Mouse (Mus musculus) embryonic facial prominence, embryonic 10.5 days (tissue): ENCODE results near the gene Gldn. TPM values are rescaled to one million over a fixed set of nuclear protein-coding genes. Genes with fewer than 3 reads are reported as not detected.

ENCODE experiments used
- DNase-seq: peaks from one replicate; pipeline ENCODE4 v3.0.0-alpha.2; 2017; ENCODE audit warnings: low spot score
- H3K27ac ChIP-seq: fragments of 300-500 bp; sonication (generic); replicated peaks from 2 replicates; pipeline ENCODE4 v1.5.1; 2016; ENCODE audit warnings: mild to moderate bottlenecking
- H3K27me3 ChIP-seq: fragments of 300-500 bp; sonication (generic); replicated peaks from 2 replicates; pipeline ENCODE4 v1.6.1; 2016; ENCODE audit warnings: low read depth, mild to moderate bottlenecking; ENCODE audit not compliant: poor library complexity, severe bottlenecking
- H3K36me3 ChIP-seq: fragments of 300-500 bp; sonication (generic); replicated peaks from 2 replicates; pipeline ENCODE4 v1.6.1; 2016; ENCODE audit warnings: mild to moderate bottlenecking, moderate library complexity
- H3K4me1 ChIP-seq: fragments of 300-500 bp; sonication (generic); 2 replicates; pipeline ENCODE4 v1.6.1; 2016
- H3K4me3 ChIP-seq: fragments of 300-500 bp; sonication (generic); 2 replicates; pipeline ENCODE4 v1.5.1; 2016; ENCODE audit warnings: mild to moderate bottlenecking, moderate library complexity
- H3K9me3 ChIP-seq: fragments of 300-500 bp; sonication (generic); 2 replicates; pipeline ENCODE4 v1.6.1; 2016; ENCODE audit warnings: mild to moderate bottlenecking
- WGBS: fragments of 180-500 bp; shearing (Covaris S2); methylation state at CpG from one replicate; pipeline ENCODE4 v1.1.7; 2016; 5-methylcytosine and 5-hydroxymethylcytosine counted together
- polyA plus RNA-seq: library from polyadenylated mRNA; unstranded; fragments of >200 nt; fragmentation: Nextera tagmentation; extraction: Ambion mirVana; gene quantifications from 2 replicates; pipeline ENCODE4 v1.2.1, GENCODE M21; 2016

Gene Gldn
- polyA plus RNA-seq = 0.28 and 0.34 TPM in 2 replicates

DNA sequence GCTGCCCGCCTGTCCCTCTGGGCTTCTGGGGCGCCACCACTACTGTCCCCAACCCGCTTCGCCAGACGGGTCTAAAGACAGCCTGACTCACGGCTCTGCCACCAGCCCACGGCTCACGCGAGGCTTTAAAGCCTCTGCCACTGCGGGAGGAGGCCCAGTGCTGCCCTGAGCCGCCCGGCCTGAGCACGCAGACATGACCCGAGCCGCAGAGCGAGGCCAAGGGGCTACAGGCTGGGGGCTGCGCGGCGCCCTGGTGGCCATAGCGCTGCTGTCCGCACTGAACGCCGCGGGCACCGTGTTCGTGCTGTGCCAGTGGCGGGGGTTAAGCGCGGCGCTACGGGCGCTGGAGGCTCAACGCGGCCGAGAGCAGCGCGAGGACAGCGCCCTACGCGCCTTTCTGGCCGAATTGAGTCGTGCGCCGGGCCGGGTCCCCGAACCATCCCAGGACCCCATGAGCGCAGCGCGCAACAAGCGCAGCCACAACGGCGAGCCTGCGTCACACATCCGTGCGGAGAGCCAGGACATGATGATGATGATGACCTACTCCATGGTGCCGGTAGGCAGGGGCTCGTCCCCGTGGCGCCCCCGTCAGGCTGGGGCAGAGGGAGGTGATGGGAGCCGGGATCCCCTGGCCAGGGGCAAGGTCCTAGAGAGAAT lies at the start of gene Gldn:
Gene Gldn (plus strand): TSS at position 156 of the 657 bp plus-strand sequence.
- DNase-seq = peak; percentile 67
- Histone ChIP-seq H3K36me3 (no peaks in the 10 kb centered on the region), H3K9me3 (no peaks in the 10 kb centered on the region), H3K27ac (peak within 1 kb of the TSS; percentile 78), H3K27me3 (peaks cover 44% of the 10 kb centered on the region), H3K4me3 (peak within 1 kb of the TSS; percentile 64), H3K4me1 (peaks cover 19% of the 10 kb centered on the region)
- 3% methylated on average over 61 of the region's 61 CpGs for WGBS

- WGBS = 58% methylated on average over 3 of the region's 3 CpGs
- H3K27me3 ChIP-seq = no peaks in the 10 kb centered on the region
- no peaks in the 10 kb centered on the region for H3K36me3 ChIP-seq
- H3K27ac ChIP-seq = no peak overlapping the region
- peaks cover 4% of the 10 kb centered on the region; the same call in 1 of the 2 replicates for H3K4me1 ChIP-seq
- no peak for DNase-seq
- no peaks in the 10 kb centered on the region for H3K9me3 ChIP-seq
- no peak overlapping the region for H3K4me3 ChIP-seq
Measured at GRCm38 (mm10) chr9:54244869-54245665, 41.2 kb upstream of the Gldn start.

DNA sequence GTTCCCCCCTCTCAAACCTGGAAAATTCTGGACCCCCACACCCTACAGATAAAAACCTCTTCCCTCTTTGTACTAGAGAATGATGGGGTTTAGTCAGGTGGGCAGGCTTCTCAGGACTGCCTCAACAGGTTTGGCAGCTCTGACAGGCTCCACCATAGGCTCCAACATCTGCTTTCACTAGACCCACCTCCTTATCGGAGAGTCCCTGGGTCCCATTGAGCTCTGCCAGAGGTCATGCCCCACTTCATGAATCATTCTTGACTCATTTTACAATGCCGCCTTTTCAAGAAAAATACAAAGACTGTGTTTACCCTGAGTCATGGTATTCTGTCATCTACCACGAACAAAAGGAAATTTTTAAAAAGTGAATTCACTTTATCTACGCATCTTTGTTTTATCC lies 21.5 kb upstream of the Gldn start:
- 81% methylated on average over 4 of the region's 4 CpGs for WGBS
- Histone ChIP-seq H3K4me1 (no peaks in the 10 kb centered on the region), H3K27ac (no peak overlapping the region), H3K27me3 (no peaks in the 10 kb centered on the region), H3K4me3 (no peak overlapping the region), H3K9me3 (no peaks in the 10 kb centered on the region), H3K36me3 (no peaks in the 10 kb centered on the region)
- DNase-seq = no peak

DNA sequence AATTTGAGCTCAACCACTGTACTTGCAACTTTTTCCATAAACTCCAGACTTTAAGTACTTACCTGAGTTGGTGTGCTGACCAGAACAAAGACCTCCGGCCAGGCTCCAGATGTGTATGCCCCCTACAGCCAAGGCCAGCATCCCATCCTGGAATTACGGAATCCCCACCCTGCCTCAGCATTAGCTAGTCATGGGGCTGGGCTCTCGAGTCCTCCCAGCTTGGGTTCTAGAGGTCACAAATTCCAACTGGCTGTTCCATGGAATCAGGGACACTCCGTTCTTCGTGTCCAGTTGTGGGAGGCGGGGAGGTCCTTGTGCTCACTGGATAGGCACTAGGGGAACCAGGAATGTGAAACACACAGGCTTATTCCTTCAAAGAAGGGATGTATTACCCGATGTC lies 18.3 kb upstream of the Gldn start, which contains the start of gene Cyp19a1:
Gene Cyp19a1 (minus strand): TSS at position 101 of the 400 bp plus-strand sequence.
- no peak within 1 kb of the TSS for H3K4me3 ChIP-seq
- no peaks in the 10 kb centered on the region for H3K4me1 ChIP-seq
- H3K27me3 ChIP-seq = no peaks in the 10 kb centered on the region
- 89% methylated on average over 7 of the region's 7 CpGs for WGBS
- H3K27ac ChIP-seq = no peak within 1 kb of the TSS
- no peaks in the 10 kb centered on the region for H3K36me3 ChIP-seq
- H3K9me3 ChIP-seq = no peaks in the 10 kb centered on the region
- no peak for DNase-seq

GRCm38 (mm10) chr9:54269987-54270386 lies 16.3 kb upstream of the Gldn start:
- Histone ChIP-seq H3K36me3 (no peaks in the 10 kb centered on the region), H3K4me1 (no peaks in the 10 kb centered on the region), H3K9me3 (no peaks in the 10 kb centered on the region), H3K4me3 (no peak overlapping the region), H3K27me3 (no peaks in the 10 kb centered on the region), H3K27ac (no peak overlapping the region)
- 85% methylated on average over 6 of the region's 6 CpGs for WGBS
- DNase-seq = no peak

GRCm38 (mm10) chr9:54270889-54271288 lies 15.4 kb upstream of the Gldn start:
- Histone ChIP-seq H3K27me3 (no peaks in the 10 kb centered on the region), H3K4me3 (no peak overlapping the region), H3K9me3 (no peaks in the 10 kb centered on the region), H3K36me3 (no peaks in the 10 kb centered on the region), H3K27ac (no peak overlapping the region), H3K4me1 (no peaks in the 10 kb centered on the region)
- peak; percentile 65 for DNase-seq
- WGBS = 46% methylated on average over 5 of the region's 5 CpGs

DNA sequence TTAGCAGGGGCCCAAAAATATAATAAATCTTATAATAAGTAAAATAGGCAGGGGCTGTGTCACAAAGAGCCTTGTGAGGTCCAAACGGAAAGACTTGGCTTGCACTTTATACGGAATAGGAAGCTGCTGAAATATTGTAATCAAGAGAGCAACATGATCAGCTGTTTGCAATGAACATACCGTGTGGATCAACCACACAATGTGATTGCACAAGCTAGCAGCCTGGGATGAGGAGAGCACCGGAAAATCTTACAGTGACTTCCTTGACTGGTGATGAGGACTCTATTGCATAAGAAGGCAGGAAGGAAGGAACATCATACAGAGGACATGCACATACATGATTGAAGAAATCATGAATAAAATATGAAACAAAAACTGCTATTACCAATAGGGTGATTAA lies 11.0 kb upstream of the Gldn start:
- no peaks in the 10 kb centered on the region for H3K36me3 ChIP-seq
- H3K4me3 ChIP-seq = no peak overlapping the region
- H3K4me1 ChIP-seq = no peaks in the 10 kb centered on the region
- no peak for DNase-seq
- no peaks in the 10 kb centered on the region for H3K9me3 ChIP-seq
- WGBS = 91% methylated on average over 4 of the region's 4 CpGs
- H3K27ac ChIP-seq = no peak overlapping the region
- no peaks in the 10 kb centered on the region for H3K27me3 ChIP-seq

- WGBS = 88% methylated on average over 12 of the region's 12 CpGs
- H3K4me1 ChIP-seq = 0 out of 2 replicates have a peak, but pooled peaks cover 4% of the 10 kb centered on the region
- peaks cover 7% of the 10 kb centered on the region for H3K27me3 ChIP-seq
Measured at GRCm38 (mm10) chr9:54279046-54279589, 7.2 kb upstream of the Gldn start.

DNA sequence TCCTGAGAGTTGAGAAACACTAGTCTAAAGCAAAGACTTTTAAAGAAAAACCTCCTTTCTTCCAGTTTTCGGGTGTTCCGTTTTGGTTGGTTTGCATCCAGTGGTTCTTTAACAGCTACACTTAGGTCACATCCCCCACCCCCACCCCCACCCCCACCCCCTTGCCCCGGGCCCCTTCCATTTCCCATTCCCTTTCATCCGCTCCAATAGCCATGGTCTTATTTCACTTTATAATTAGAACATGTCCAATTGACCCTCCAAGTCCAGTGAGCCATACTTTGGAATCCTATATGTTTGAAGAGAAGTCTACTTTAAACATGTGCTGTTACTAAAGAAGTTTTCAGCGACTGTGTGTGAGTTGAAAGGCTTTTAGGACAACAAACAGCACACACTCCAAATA lies 1.5 kb downstream of the Gldn start:
- Histone ChIP-seq H3K27ac (no peak overlapping the region), H3K4me1 (peaks cover 17% of the 10 kb centered on the region), H3K36me3 (no peaks in the 10 kb centered on the region), H3K9me3 (no peaks in the 10 kb centered on the region), H3K4me3 (no peak overlapping the region), H3K27me3 (peaks cover 44% of the 10 kb centered on the region)
- 59% methylated on average over 5 of the region's 5 CpGs for WGBS
- DNase-seq = no peak

More at GRCm38 (mm10) chr9:54279046-54279589, 7.2 kb upstream of the Gldn start:
- Histone ChIP-seq H3K27ac (no peak overlapping the region), H3K36me3 (no peaks in the 10 kb centered on the region), H3K9me3 (no peaks in the 10 kb centered on the region), H3K4me3 (no peak overlapping the region)
- DNase-seq = no peak

DNA sequence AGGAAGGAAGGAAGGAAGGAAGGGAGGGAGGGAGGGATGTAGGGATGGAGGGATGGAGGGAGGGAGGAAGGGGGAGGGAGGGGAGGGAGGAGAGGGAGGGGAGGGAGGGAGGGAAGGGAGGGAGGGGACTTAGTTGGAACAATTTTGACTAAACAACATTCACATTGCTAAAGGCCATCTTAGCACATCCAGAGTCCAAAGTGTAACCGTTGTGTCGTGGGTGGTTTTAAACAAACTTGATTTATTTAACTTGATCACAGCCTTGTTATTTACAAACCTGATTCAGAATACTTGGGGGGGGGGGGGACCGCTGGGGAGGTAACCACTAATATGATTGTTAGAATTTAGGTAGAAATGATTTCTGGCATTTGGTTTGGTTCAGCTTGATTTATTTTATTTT lies 13.1 kb downstream of the Gldn start:
- no peak overlapping the region for H3K27ac ChIP-seq
- no peaks in the 10 kb centered on the region for H3K36me3 ChIP-seq
- H3K9me3 ChIP-seq = no peaks in the 10 kb centered on the region
- no peak overlapping the region for H3K4me3 ChIP-seq
- WGBS = 82% methylated on average over 3 of the region's 3 CpGs
- no peak for DNase-seq
- no peaks in the 10 kb centered on the region for H3K4me1 ChIP-seq
- H3K27me3 ChIP-seq = no peaks in the 10 kb centered on the region

DNA sequence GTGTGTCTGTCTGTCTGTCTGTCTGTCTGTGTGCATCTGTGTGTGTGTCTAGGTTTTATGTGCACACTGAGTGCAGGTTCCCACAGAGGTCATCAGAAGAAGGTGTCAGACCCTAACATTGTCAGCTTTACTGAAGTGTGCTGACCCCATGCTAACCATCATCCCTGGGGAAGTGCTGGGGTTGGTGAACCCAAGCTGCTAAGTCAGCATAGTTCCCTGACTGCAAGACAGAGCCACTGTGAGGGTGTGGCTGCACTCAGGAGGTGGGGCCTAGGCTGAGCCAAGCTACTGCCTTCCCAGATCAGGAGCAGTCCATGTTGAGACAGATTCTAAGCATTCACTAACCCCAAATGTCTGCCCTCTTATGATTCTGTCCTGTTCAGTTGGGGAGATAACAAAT lies 13.5 kb downstream of the Gldn start:
- H3K4me1 ChIP-seq = no peaks in the 10 kb centered on the region
- no peak overlapping the region for H3K27ac ChIP-seq
- H3K36me3 ChIP-seq = no peaks in the 10 kb centered on the region
- no peaks in the 10 kb centered on the region for H3K9me3 ChIP-seq
- H3K4me3 ChIP-seq = no peak overlapping the region
- no peaks in the 10 kb centered on the region for H3K27me3 ChIP-seq
- DNase-seq = no peak

DNA sequence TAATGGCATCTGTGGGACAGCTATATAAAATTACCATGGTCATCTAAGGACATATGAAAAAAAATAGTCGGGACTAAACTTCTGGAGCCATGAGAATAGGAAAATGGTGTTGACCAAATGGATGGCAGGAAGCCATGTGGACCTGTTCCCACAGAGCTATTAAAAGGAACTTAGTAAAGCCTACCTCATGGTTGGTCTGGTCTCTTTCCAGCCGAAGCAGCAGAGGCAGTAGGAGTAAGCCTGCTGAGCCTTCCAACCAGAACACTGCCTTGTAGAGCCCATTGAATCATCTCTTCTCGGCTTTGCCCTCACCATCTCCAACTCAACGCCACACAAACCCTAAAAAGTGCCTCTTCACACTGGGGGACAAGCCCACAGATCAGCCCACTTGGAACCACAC lies 15.0 kb downstream of the Gldn start:
- 86% methylated on average over 4 of the region's 4 CpGs for WGBS
- no peak overlapping the region for H3K27ac ChIP-seq
- no peak overlapping the region for H3K4me3 ChIP-seq

DNA sequence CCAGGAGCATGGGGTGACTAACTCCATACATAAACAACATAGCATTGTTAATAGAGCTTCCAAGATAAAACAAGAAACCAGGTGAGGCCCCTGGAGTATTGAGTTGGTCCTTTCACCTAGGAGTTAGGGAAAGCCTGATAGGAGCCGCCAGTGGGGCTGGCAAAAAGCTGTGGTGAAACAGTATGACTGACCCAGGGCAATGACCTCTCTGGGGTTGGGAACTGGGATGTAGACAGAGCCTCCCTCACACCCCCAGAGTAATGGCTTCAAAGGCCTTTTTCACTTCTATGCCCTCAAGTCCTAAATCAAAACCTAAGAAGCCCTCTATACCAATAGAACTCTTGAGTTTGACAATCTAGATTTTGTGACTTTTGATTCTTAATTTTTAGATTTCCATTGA lies 21.9 kb downstream of the Gldn start:
- Histone ChIP-seq H3K9me3 (no peaks in the 10 kb centered on the region), H3K4me3 (no peak overlapping the region), H3K36me3 (no peaks in the 10 kb centered on the region), H3K27ac (no peak overlapping the region), H3K4me1 (peaks cover 10% of the 10 kb centered on the region), H3K27me3 (no peaks in the 10 kb centered on the region)
- WGBS = 46% methylated on average over 1 of the region's 1 CpGs
- no peak for DNase-seq

More for the DNA sequence above, 15.0 kb downstream of the Gldn start:
- no peaks in the 10 kb centered on the region for H3K9me3 ChIP-seq
- no peaks in the 10 kb centered on the region for H3K27me3 ChIP-seq
- no peak for DNase-seq
- no peaks in the 10 kb centered on the region for H3K4me1 ChIP-seq
- no peaks in the 10 kb centered on the region for H3K36me3 ChIP-seq
